In genomic region chr1:99970184-99971086, GRCm38 (mm10) we compare ENCODE assay signal across 19 mouse cellular contexts.
DNase-seq lines count a peak whose midpoint lies in the region; ATAC-seq and TF ChIP-seq lines count a peak whose summit lies in the region.
"Had no signal": no experiment of that assay in that cellular context is flagged by ENCODE, and none has a peak within 500 bp of the region (broad histone marks: within the 10 kb centered on the region; RNA-seq: fewer than 3 reads in every experiment).

No protein-coding gene starts in this region.

- 18% methylated on average over 4 of the region's 4 CpGs for WGBS in cerebellum, adult 2 months
- 35% methylated on average over 4 of the region's 4 CpGs for WGBS in limb, embryonic 13.5 days
- WGBS in limb, embryonic 10.5 days, result 44% methylated on average over 4 of the region's 4 CpGs
- WGBS in midbrain, postnatal 0 days, result 26% methylated on average over 4 of the region's 4 CpGs
- WGBS in lung, adult 2 months, result 37% methylated on average over 4 of the region's 4 CpGs

- no peak overlapping the region for H3K4me2 ChIP-seq in limb, embryonic 13.5 days (replicated peaks)
- no peak overlapping the region for H3K4me2 ChIP-seq in midbrain, postnatal 0 days (ENCODE audit: low read depth, low read length, poor library complexity, severe bottlenecking)
- H3K4me2 ChIP-seq: liver, embryonic 13.5 days had no signal

- TF ChIP-seq CTCF in cerebellum, adult 2 months (IDR thresholded peaks at IDR 0.05; ENCODE audit: borderline replicate concordance, insufficient read depth, low read depth, low read length), result no peak
- TF ChIP-seq CTCF in midbrain, postnatal 0 days (IDR thresholded peaks at IDR 0.05), result no peak
- TF ChIP-seq CTCF in lung, adult 2 months (IDR thresholded peaks at IDR 0.05; ENCODE audit: insufficient read depth, low read length), result no peak

- no peaks in the 10 kb centered on the region for H3K4me1 ChIP-seq in cerebellum, adult 2 months (ENCODE audit: control insufficient read depth, insufficient read depth, low read length)
- H3K4me1 ChIP-seq in limb, embryonic 13.5 days, result no peaks in the 10 kb centered on the region
- no peaks in the 10 kb centered on the region for H3K4me1 ChIP-seq in limb, embryonic 10.5 days
- H3K4me1 ChIP-seq in midbrain, postnatal 0 days (ENCODE audit: insufficient read depth, low read length), result no peaks in the 10 kb centered on the region
- no peaks in the 10 kb centered on the region for H3K4me1 ChIP-seq in lung, adult 2 months (ENCODE audit: control insufficient read depth, insufficient read depth, low read length)
- H3K4me1 ChIP-seq: heart, embryonic 10.5 days; liver, embryonic 13.5 days had no signal

- no peak overlapping the region for H3K27ac ChIP-seq in cerebellum, adult 2 months (ENCODE audit: insufficient read depth, low read length)
- no peak overlapping the region for H3K27ac ChIP-seq in limb, embryonic 13.5 days
- no peak overlapping the region for H3K27ac ChIP-seq in limb, embryonic 10.5 days
- H3K27ac ChIP-seq in midbrain, postnatal 0 days (ENCODE audit: low read depth, low read length), result no peak overlapping the region
- H3K27ac ChIP-seq: heart, embryonic 10.5 days; liver, embryonic 13.5 days had no signal

- H3K4me3 ChIP-seq in cerebellum, adult 2 months (replicated peaks; ENCODE audit: insufficient read depth, low read depth, low read length), result no peak overlapping the region
- no peak overlapping the region for H3K4me3 ChIP-seq in limb, embryonic 13.5 days
- H3K4me3 ChIP-seq in limb, embryonic 10.5 days, result no peak overlapping the region
- H3K4me3 ChIP-seq in midbrain, postnatal 0 days (ENCODE audit: low read depth, low read length), result no peak overlapping the region
- no peak overlapping the region for H3K4me3 ChIP-seq in lung, adult 2 months (replicated peaks; ENCODE audit: extremely low read depth, low read depth, low read length)
- H3K4me3 ChIP-seq: erythroblast, embryonic 14.5 days; heart, embryonic 10.5 days; liver, embryonic 13.5 days had no signal

- DNase-seq in cerebellum, postnatal 14 days, result peak; percentile 5 to 10
- DNase-seq in cerebellum, adult 2 months, result no peak
- no peak for DNase-seq in limb, embryonic 10.5 days (ENCODE audit: low spot score)
- DNase-seq in fat pad, adult 2 months (ENCODE audit: extremely low read depth, low read depth, low spot score), result peak; percentile 43
- DNase-seq in midbrain, postnatal 0 days (ENCODE audit: low spot score), result peak; percentile 8
- DNase-seq in lung, adult 2 months, result no peak
- DNase-seq in left cerebral cortex, postnatal 36 days (ENCODE audit: low spot score in 2 of 2), result no peak
- DNase-seq: cerebellum, postnatal 36 days; gastrocnemius, postnatal 25 days; heart, postnatal 10 days; kidney, postnatal 4 days; layer of hippocampus, postnatal 36 days; left cerebral cortex, postnatal 4 days; liver, embryonic 13.5 days; right cerebral cortex, adult 18-20 months; thymus, postnatal 4 days had no signal

- no peak for TF ChIP-seq POLR2A in cerebellum, adult 2 months (IDR thresholded peaks at IDR 0.05; ENCODE audit: borderline replicate concordance, insufficient read depth, low read length)
- TF ChIP-seq POLR2A in lung, adult 2 months (IDR thresholded peaks at IDR 0.05; ENCODE audit: borderline replicate concordance, extremely low read depth, low read depth, low read length), result no peak

- no peaks in the 10 kb centered on the region for H3K27me3 ChIP-seq in cerebellum, adult 2 months (ENCODE audit: control insufficient read depth, insufficient read depth, low read length)
- H3K27me3 ChIP-seq in limb, embryonic 13.5 days, result no peaks in the 10 kb centered on the region
- H3K27me3 ChIP-seq in limb, embryonic 10.5 days (ENCODE audit: low read depth, poor library complexity, severe bottlenecking), result no peaks in the 10 kb centered on the region
- no peaks in the 10 kb centered on the region for H3K27me3 ChIP-seq in midbrain, postnatal 0 days (ENCODE audit: insufficient read depth, low read length)
- H3K27me3 ChIP-seq: liver, embryonic 13.5 days had no signal

- H3K9ac ChIP-seq in limb, embryonic 13.5 days, result no peak overlapping the region
- no peak overlapping the region for H3K9ac ChIP-seq in midbrain, postnatal 0 days (replicated peaks; ENCODE audit: low read length, poor library complexity, severe bottlenecking)
- H3K9ac ChIP-seq: liver, embryonic 13.5 days had no signal

- no peaks in the 10 kb centered on the region for H3K36me3 ChIP-seq in limb, embryonic 13.5 days
- H3K36me3 ChIP-seq in limb, embryonic 10.5 days, result no peaks in the 10 kb centered on the region
- H3K36me3 ChIP-seq in midbrain, postnatal 0 days (ENCODE audit: insufficient read depth, low read length), result no peaks in the 10 kb centered on the region
- H3K36me3 ChIP-seq: heart, embryonic 10.5 days; liver, embryonic 13.5 days had no signal

- H3K9me3 ChIP-seq in limb, embryonic 13.5 days, result no peaks in the 10 kb centered on the region
- no peaks in the 10 kb centered on the region for H3K9me3 ChIP-seq in limb, embryonic 10.5 days (replicated peaks)
- no peaks in the 10 kb centered on the region for H3K9me3 ChIP-seq in midbrain, postnatal 0 days (ENCODE audit: low read length)
- H3K9me3 ChIP-seq: heart, embryonic 10.5 days; liver, embryonic 13.5 days had no signal

- intact Hi-C loops in left cerebral cortex, postnatal 36 days (cut with DNase I), result no loop called here

- peak; percentile 54; the same call in 1 of the 2 replicates for ATAC-seq in limb, embryonic 13.5 days (ENCODE audit: low FRiP score, low read depth)
- no peak for ATAC-seq in midbrain, postnatal 0 days (ENCODE audit: low FRiP score)

Comparison
In these comparisons a context has a peak if more than half of its experiments do, and no peak if none do; other contexts are left out.
1. DNase-seq: peak in cerebellum, postnatal 14 days (2 of 2), fat pad, adult 2 months (single experiment) and midbrain, postnatal 0 days (single experiment); none in cerebellum, adult 2 months (0 of 2), limb, embryonic 10.5 days (single experiment), lung, adult 2 months (single experiment) and left cerebral cortex, postnatal 36 days (0 of 2).